Mouse (Mus musculus): ENCODE results near the gene Orai2.
"Not testable (repeated sequence)": the region's sequence is repeated elsewhere in the genome, so short reads cannot be mapped to it uniquely, and the experiment has no call there.

The Orai2 gene

DNA sequence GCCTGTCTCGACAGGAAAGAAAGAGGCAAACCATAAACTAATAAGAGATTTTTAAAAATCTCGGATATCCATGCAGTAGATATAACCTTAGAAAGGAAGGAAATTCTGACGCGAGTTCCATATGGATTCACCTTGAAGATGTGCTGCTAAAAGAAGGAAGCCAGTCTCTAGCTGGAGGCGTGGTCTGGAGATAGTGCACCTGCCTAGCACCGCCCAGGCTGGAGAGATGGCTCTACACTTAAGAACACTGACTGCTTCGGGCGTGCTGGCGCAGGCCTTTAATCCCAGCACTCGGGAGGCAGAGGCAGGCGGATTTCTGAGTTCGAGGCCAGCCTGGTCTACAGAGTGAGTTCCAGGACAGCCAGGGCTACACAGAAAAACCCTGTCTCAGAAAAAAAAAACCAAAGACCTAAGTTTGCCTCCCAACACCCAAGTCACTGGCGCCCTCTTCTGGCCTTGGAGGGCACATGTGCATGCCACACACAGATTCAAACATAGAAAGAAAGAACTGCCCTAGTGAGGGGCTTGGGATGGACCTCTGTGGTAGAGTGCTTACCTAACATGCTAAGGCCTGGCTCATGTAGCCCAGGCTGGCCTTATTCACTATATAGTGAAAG is 32.7 kb downstream of the Orai2 start:
- DNase-seq (ENCODE audit: low spot score in 2 of 2), result no peak

DNA sequence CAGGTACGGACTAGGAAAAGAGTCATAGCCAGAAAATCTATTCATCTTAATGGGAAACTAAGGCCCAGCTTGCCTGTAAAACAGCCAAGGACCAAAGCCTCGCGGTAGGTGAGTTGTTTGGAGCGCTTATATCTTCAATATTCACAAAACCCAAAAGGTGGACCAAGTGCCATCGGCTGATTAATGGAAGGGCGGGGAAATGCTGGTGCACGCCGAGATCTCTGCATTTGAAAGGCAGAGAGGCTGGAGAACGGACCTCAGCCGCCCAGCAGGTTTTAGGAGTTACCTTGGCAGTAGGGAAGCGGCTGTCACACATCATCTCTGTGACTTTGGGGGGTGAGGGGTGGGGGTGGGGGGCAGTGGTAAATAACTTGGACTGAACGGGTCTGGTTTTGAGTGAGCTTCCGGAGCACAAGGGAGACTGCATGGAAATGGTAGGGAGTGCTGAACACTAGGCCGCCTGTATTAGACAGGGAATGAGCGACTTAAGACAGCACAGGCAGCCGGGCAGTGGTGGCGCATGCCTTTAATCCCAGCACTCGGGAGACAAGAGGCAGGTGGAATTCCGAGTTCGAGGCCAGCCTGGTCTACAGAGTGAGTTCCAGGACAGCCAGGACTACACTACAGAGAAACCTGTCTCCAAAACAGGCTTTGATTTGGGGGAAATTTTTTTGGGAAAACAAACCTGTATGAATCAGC is 34.1 kb downstream of the Orai2 start:
- DNase-seq (ENCODE audit: low spot score in 2 of 2), result no peak

DNA sequence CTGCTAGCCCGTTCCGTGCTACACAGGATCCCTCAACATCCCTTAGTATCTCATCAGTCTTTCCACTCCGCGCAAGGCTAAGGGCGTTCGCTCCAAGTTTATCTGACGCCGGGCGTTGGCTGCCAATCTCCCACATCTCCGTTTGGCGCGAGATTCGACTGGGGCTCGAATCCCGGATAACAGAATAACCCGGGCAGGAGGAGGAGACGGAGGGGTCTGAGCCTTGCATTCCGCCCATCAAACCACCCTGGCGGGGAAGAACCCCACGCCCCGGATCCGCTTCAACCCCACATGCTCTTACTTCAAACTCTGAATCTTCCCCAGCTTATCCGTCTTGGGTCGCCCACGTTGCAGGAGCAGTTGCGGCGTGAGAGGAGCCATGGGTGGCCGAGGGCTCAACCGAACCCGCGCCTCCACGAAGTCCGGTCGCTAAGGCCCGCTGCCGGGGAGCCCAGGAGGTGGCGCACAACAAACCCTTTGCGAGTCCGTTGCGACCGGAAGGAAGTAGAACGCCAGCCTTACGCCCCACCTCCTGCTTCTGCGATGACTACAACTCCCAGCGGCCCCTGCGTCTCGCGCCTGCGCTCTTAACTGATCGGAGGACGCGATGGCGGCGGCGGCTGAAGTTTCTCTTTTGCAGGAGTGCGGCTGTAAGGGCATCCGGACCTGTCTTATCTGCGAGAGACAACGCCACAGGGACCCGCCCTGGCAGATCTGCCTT is 34.8 kb downstream of the Orai2 start, which contains the start of the genes Lrwd1 and Alkbh4:
Gene Lrwd1, minus strand, starts transcription at position 504 of the 721 bp plus-strand sequence.
Gene Alkbh4, plus strand, starts transcription at position 576 of the 721 bp plus-strand sequence.
- DNase-seq (ENCODE audit: low spot score in 2 of 2), result peak; percentile 93 to 96

DNA sequence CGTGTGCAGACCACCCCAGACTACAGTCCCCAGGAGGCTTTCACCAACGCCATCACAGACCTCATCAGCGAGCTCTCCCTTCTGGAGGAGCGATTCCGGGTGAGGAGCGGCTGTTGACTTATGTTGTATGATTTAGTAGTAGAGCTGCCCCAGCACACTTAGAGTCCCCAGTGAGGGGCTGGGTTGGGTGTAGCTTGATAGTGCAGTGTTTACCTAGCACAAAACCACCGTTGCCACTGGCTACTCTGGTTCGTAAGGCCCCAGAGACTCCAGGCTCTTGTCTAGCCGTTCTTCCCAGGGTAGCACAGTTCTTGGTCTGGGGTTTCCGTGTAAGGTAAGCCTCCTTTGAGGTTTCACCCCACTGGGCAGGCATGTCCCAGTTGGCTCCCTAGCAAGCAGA is 48.3 kb downstream of the Orai2 start:
- no peak for DNase-seq (ENCODE audit: low spot score in 2 of 2)

DNA sequence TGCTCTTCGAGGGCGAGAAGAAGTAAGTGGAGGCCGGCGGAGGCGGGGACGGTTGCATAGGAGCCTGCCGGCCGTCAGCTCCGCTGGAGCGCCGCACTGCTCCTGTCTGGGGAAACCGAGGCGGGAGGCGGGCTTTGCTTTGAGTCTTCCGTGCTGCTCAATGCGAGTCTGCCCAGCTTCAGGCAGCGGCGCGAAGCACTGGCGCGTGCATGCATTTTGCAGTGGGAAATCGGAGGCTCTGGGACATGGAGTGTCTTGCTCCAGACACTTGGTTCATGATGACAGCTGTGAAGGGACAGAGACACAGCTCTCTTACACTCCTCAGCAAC is 53.8 kb downstream of the Orai2 start:
- no peak for DNase-seq (ENCODE audit: low spot score in 2 of 2)

DNA sequence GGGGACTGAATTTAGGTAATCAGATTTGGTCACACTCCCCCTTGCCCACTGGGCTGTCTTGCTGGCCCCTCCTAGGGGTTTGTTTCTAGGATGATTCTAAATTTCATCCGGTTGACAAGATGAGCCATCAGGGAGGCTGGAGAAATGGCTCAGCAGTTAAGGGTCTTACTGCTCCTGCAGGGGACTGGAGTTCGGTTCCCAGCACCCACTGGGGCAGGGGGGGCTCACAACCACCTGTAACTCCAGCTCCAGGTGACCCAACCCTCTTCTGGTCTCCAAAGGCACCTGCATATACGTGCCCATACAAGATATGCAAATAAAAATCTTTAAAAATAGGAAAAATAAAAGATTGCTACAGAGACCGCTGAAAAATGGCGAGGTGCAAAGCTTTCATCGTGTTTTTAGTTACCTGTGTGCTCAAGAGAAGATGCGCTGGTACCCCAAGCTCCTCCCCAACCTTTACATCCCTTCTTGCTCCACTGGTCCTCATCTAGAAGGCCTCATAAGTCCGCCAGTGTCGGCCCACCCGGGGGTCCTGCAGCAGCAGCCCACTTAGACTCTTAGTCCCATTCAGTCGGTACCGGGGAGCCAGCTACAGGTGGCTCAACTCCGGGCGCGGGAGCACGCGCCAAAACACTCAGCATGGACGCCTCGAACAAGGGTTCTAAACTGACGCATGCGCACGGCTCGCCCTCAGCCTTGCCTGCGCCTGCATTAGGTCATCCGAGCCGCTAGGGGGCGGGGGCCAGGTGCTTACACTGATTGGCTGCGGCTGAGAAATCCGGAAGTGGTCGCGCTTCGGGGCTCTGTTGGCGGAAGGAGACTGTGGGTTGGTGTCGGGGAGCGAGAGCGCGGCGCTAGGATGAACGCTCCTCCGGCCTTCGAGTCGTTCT is 54.4 kb downstream of the Orai2 start, which contains the start of gene Polr2j:
Gene Polr2j, plus strand, starts transcription at position 741 of the 893 bp plus-strand sequence.
- peak; percentile 95 to 96 for DNase-seq (ENCODE audit: low spot score in 2 of 2)

DNA sequence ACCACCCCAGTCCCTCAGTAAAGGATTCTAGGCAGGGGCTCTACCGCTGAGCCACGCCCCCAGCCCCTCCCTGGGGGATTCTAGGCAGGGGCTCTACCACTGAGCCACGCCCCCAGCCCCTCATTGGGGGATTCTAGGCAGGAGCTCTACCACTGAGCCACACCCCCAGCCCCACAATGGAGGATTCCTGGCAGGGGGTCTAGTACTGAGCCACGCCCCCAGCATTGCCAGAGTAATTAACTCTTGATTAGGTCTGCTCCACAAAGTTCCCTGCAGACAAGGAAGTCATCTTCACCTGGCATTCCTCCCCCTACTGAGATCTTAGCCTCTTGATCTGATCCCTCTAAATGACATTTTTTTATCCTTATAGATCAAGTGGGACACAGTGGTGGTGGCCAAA is 57.0 kb downstream of the Orai2 start:
- DNase-seq (ENCODE audit: low spot score in 2 of 2), result not testable (repeated sequence)

DNA sequence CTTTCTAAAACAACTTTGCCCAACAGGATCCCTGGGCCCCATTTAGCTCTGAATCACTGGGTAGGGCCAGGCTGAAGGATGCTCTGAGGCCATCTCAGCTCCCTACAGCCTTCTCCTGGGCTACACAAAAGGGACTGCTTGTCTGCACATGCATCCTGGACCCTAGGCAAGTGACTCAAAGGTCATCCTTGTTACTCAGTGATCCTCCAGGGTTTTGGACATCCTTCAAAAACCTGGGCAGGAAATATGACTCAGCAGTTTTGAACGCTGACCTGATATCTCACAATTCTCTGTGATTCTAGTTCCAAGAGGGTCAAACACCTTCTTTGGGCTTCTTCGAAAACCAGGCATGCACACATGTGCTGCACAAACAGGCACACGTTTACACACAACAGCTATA is 61.5 kb downstream of the Orai2 start:
- no peak for DNase-seq (ENCODE audit: low spot score in 2 of 2)

DNA sequence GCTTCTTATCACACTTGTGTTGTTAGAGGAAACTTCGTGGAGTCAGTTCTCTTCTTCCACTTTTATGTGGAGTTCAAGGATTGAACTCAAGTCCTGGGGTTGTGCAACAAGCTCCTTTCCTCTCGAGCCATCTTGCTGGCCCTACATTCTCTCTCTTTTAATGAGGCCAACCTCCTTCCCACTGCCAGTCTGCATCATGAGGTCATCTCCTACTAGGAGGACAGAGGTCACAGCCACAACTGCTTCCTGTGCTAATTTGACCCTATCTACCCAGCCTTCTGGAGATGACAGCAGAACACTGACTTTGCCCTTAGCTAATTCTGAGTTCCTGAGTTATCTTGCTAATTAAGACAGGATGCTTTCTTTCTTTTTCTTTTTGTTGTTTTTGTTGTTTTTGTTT is 62.0 kb downstream of the Orai2 start:
- no peak for DNase-seq (ENCODE audit: low spot score in 2 of 2)

DNA sequence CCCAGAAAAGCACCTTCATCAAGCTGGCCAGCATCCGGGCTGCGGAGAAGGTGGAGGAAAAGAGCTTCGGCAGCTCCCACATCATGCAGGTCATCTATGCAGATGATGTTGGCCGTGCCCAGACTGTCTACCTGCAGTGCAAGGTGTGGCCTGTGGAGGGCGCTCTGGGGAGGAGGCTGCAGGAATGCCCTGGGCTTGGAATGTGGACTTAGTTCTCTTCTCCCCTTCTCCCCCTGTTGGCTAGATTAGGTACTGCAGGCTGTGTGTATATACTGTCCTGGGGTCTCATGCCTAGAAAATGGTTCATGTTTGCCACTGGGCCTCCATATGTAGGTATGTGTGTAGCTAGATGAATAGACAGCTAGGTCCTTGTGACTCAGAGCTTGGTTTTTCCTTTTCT is 66.0 kb downstream of the Orai2 start:
- no peak for DNase-seq (ENCODE audit: low spot score in 2 of 2)

DNA sequence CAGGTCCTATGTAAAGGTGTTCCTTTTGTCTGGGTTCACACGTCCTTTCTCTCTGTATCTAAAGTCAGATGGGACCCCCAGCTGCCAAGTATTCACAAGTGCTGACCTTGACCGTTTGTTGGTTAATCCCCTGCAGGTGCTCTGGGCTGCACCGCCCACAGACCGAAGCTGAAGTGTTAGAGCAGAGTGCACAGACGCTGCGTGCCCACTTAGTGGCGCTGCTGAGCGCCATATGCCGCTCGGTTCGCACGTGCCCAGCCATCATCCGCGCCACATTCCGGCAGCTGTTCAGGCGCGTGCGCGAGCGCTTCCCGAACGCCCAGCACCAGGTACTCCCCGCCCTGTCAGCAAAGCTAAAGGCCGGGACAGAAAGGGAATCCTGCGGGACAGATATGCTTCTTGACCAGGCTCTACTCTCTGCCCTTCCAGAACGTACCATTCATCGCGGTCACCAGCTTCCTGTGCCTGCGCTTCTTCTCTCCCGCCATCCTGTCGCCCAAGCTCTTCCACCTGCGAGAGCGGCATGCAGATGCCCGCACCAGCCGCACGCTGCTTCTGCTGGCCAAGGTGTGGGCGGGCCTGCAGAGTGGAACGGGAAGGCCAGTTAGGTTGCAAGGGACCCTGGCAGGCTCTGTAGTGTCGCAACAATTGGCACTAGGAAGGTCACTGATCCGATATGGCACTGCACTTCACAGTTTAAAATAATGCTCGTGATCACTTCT is 68.3 kb downstream of the Orai2 start:
- DNase-seq (ENCODE audit: low spot score in 2 of 2), result peak; percentile 59 to 62

DNA sequence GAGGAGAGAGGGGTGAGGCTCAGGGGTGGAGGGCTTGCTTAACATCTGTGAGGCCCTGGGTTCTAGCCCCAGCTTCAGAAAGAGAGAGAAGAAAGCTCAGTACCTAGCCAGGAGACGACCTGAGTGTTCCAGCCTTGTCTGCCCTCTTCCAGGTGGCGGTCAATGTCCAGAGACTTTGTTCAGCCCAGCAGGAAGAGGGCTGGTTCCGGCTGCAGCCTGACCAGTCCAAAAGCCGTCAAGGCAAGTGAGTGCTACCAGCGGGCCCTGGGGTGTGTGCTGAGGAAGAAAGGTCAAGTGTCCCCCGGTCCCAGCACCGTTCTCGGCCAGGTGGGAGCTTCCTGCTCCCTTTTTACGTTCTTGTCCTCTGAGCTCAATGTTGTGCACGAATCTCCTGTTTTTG is 72.0 kb downstream of the Orai2 start:
- no peak for DNase-seq (ENCODE audit: low spot score in 2 of 2)
